Mouse (Mus musculus) embryonic stem cell, embryonic (primary cell): ENCODE data around the gene Gaa.

ENCODE experiments used
- CTCF ChIA-PET, 4 experiments: fragments of 300-600 bp in 2 of 4; fragments of 350-600 bp in 2 of 4; sonication (Branson Sonifier 250); formaldehyde crosslinking; loops; one replicate each; lab custom pipeline; 2022; ENCODE audit warnings: inconsistent platforms in 2 of 4; lab: Charles Lee
- POLR2A ChIA-PET, 4 experiments: fragments of 300-600 bp in 2 of 4; fragments of 350-600 bp in 2 of 4; sonication (Branson Sonifier 250); formaldehyde crosslinking; loops; one replicate each; lab custom pipeline; 2022; ENCODE audit warnings: antibody characterized with exemption in 4 of 4, inconsistent platforms in 1 of 4; lab: Charles Lee

The Gaa gene

GRCm38 (mm10) chr11:119272492-119272891 lies 4.8 kb downstream of the Gaa start:
- POLR2A ChIA-PET, result interaction anchor here in 2 of 4 experiments (0.9 to 2.4 kb wide), 11 partner anchors 12 to 219 kb away, joined by 3 to 14 read pairs (median 5); partner anchors contain the start of gene Endov (in 2 of the 2)

GRCm38 (mm10) chr11:119273186-119273930 lies 5.7 kb downstream of the Gaa start:
- ChIA-PET POLR2A (interaction anchor here in 3 of 4 experiments (0.5 to 2.4 kb wide), 14 partner anchors 11 to 219 kb away, joined by 3 to 14 read pairs (median 6); partner anchors contain the start of gene Endov (in 2 of the 3)), CTCF (interaction anchor here (0.5 to 1.9 kb wide), 50 partner anchors 8 to 966 kb away, joined by 3 to 9 read pairs (median 3); partner anchors contain the start of genes Eif4a3 (in 1 of the 4) and Endov (in 1 of the 4))

More at GRCm38 (mm10) chr11:119272492-119272891, 4.8 kb downstream of the Gaa start:
- CTCF ChIA-PET, result interaction anchor here (0.7 to 1.9 kb wide), 20 partner anchors 11 to 274 kb away, joined by 3 to 7 read pairs (median 4); partner anchors contain the start of gene Endov (in 1 of the 4)

DNA sequence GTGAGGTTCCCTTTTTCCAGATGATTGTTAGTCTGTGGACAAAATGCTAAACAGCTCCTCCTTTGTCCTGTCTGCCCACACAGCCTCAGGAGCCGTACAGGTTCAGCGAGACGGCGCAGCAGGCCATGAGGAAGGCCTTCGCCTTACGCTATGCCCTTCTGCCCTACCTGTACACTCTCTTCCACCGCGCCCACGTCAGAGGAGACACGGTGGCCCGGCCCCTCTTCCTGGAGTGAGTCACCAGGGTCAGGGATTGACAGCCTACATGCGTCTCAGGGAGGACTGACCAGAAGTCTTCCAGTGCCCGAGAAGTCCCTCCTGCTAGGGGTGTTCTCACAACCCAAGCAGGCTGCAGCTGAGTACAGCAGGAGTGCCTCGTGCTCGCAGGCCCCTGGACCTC lies 13.3 kb downstream of the Gaa start:
- POLR2A ChIA-PET, result interaction anchor here in 3 of 4 experiments (0.6 to 2.2 kb wide), 6 partner anchors 12 to 56 kb away, joined by 3 to 5 read pairs (median 3); no protein-coding TSS in a partner anchor
- CTCF ChIA-PET, result interaction anchor here in 2 of 4 experiments (0.6 to 1.2 kb wide), 2 partner anchors 8 to 14 kb away, joined by 3 to 18 read pairs; no protein-coding TSS in a partner anchor

DNA sequence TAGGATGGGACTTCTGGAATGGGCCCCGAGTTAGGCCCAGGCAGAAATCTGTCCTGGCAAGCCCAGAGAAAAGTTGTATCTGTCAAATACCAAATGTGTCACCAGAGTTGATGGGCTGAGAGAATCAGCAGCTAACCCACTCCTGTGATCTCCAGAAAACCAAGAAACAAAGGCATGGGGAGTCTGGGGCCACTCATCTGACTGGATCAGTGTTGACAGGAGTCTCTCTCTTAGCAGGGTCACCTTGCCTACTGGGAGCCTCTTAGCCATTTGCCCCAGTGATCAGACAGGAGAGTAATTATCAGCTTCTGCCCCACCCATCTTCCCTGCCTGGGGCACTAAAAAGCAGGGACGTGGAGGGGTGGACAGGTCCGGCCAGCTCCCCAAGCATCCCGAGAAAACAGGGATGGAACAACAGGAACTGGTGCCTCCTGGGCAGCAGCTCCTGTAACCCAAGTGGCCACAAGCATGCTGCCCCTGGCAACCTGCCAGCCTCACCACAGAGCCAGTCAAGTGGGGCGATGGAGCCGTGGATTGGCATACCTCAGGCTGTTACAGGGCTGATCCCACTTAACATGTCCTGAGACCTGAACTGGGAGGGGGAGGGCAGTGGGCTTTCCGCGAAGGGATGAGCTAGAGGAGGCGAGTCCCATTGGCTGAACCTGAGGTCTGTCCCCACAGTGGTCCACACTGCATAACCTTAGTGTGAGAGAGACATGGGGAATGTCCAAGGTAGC lies 18.3 kb downstream of the Gaa start:
- ChIA-PET CTCF (interaction anchor here (0.5 to 1.6 kb wide), 8 partner anchors 13 to 732 kb away, joined by 3 to 5 read pairs (median 4); partner anchors contain the start of gene Gaa (in 1 of the 4)), POLR2A (interaction anchor here (0.9 to 3.7 kb wide), 18 partner anchors 9 to 27 kb away, joined by 3 to 20 read pairs (median 6); partner anchors contain the start of gene Eif4a3 (in 1 of the 4))

DNA sequence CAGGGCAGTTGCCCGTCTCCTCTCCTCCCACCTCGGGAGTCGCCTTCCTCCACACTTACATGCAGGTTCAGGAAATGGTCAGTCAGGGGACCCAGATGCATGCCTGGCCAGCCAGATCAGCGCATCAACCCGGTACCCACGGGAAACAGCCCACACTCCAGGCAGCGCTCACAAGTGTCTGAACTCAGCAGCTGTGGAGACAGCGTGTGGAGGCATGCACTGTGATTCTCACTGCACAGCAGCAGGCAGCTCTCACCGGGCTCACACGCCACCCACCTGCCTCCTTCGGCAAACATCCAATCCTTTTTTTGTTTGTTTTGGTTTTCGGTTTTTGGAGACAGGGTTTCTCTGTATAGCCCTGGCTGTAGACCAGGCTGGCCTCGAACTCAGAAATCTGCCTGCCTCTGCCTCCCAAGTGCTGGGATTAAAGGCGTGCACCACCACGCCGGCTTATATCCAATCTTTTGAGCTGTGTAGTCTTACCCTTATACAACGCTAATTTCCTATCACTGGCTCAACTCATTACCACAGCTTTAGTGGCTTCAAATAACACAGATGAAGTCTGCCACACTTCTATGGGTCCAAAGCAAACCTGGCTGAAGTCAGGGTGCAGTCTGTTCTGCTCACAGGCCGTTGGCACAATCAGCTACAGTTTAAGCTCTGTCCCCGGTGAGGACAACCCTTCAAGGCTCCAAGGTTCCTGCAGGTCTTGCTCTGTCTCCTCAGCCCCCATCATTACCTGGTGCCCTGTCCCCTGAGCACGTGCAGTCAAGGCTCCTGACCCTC lies 19.7 kb downstream of the Gaa start:
- ChIA-PET CTCF (interaction anchor here in 2 of 4 experiments (1.0 to 1.1 kb wide), 2 partner anchors 14 kb away, joined by 3 read pairs; no protein-coding TSS in a partner anchor), POLR2A (interaction anchor here in 3 of 4 experiments (0.6 to 3.7 kb wide), 17 partner anchors 8 to 737 kb away, joined by 3 to 20 read pairs (median 4); partner anchors contain the start of gene Eif4a3 (in 1 of the 3))

DNA sequence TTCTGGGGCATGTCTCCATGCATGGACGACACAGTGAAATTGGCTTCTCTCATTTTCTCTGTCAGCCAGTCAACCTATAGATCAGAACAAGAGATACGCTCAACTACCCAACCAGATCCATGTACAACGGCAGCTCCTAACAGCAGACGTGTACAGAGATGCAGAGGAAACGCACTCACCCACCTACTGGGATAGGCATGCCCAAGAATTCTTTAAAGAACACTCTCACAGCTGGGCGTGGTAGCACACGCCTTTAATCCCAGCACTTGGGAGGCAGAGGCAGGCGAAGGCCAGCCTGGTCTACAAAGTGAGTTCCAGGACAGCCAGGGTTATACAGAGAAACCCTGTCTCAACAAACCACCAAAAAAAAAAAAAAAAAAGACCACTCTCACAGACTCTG lies 25.2 kb downstream of the Gaa start:
- POLR2A ChIA-PET, result interaction anchor here in 2 of 4 experiments (0.6 to 2.1 kb wide), 11 partner anchors 9 to 992 kb away, joined by 3 to 12 read pairs (median 3); no protein-coding TSS in a partner anchor
- CTCF ChIA-PET, result interaction anchor here in 3 of 4 experiments (0.6 to 0.7 kb wide), 3 partner anchors 10 to 1131 kb away, joined by 4 to 6 read pairs (median 4); no protein-coding TSS in a partner anchor

DNA sequence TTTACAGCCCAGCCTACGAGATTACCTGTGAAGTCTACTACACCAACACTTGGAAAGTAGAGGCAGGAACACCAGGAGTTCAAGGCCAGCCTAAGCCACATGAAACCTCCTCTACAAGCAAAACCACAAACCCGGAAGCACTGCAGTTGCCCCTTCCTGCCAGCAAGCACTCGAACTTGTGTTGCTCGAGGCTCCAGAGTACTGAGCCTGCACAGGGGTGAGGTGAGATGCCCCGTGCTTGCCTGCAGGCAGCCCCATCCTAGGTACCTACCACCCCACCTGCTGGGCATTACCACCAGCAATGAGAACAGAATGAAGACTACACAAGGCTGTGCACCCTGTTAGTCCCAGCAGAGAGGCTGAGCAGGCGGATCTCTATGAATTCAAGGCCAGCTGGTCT lies 30.3 kb downstream of the Gaa start:
- ChIA-PET CTCF (interaction anchor here in 1 of 4 experiments (0.6 kb wide), 2 partner anchors 195 to 248 kb away, joined by 3 to 4 read pairs; no protein-coding TSS in a partner anchor), POLR2A (interaction anchor here in 3 of 4 experiments (0.7 to 3.3 kb wide), 12 partner anchors 8 to 212 kb away, joined by 3 to 10 read pairs (median 4); partner anchors contain the start of genes Cbx4 (in 1 of the 3) and Gaa (in 1 of the 3))

DNA sequence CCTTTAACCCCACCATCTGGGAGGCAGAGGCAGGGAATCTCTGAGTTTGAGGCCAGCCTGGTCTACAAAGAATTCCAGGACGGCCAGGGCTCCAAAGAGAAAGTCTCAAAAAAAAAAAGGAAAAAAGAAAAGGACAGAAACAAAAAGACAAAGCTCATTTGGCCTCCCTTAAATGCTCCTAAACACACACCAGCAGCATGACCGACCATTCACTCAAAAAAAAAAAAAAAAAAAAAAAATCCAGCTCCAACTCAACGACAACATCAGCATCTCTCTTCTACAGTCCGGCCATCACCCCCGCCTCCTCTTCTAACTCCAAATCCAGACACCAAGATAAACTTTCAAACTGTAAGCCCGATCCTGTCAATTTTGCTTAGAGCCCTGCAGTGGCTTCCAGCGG lies 31.2 kb downstream of the Gaa start:
- CTCF ChIA-PET, result interaction anchor here (0.6 to 2.0 kb wide), 8 partner anchors 23 to 611 kb away, joined by 3 to 7 read pairs (median 4); no protein-coding TSS in a partner anchor
- POLR2A ChIA-PET, result interaction anchor here (0.6 to 3.3 kb wide), 46 partner anchors 9 to 1009 kb away, joined by 3 to 10 read pairs (median 3); partner anchors contain the start of genes Gaa (in 2 of the 4), Baiap2 (in 1 of the 4), Cbx4 (in 1 of the 4) and Usp36 (in 1 of the 4)

GRCm38 (mm10) chr11:119299391-119300245 lies 31.9 kb downstream of the Gaa start, which contains the start of gene Eif4a3:
Gene Eif4a3, minus strand, starts transcription at chr11:119300089.
- ChIA-PET POLR2A (interaction anchor here (0.6 to 3.3 kb wide), 49 partner anchors 9 to 1050 kb away, joined by 3 to 10 read pairs (median 3); partner anchors contain the start of genes Gaa (in 2 of the 4), Baiap2 (in 1 of the 4), Cbx4 (in 1 of the 4) and Chmp6 (in 1 of the 4)), CTCF (interaction anchor here (0.6 to 2.0 kb wide), 9 partner anchors 23 to 610 kb away, joined by 3 to 10 read pairs (median 4); no protein-coding TSS in a partner anchor)

- ChIA-PET CTCF (interaction anchor here in 3 of 4 experiments (0.6 to 2.0 kb wide), 4 partner anchors 24 to 33 kb away, joined by 3 to 4 read pairs (median 3); partner anchors contain the start of gene Gaa (in 1 of the 3)), POLR2A (interaction anchor here in 3 of 4 experiments (0.6 to 3.3 kb wide), 19 partner anchors 11 to 1049 kb away, joined by 3 to 10 read pairs (median 4); partner anchors contain the start of genes Chmp6 (in 1 of the 3), Endov (in 1 of the 3), Gaa (in 1 of the 3) and Rnf213 (in 1 of the 3))
These were observed 32.7 kb downstream of the Gaa start for GRCm38 (mm10) chr11:119300246-119300935.

- POLR2A ChIA-PET, result interaction anchor here in 3 of 4 experiments (0.6 to 3.3 kb wide), 11 partner anchors 10 to 92 kb away, joined by 3 to 9 read pairs (median 4); partner anchors contain the start of genes Gaa (in 1 of the 3) and Rnf213 (in 1 of the 3)
These were observed 33.3 kb downstream of the Gaa start for GRCm38 (mm10) chr11:119300986-119301385.

GRCm38 (mm10) chr11:119304904-119305712 lies 37.4 kb downstream of the Gaa start:
- ChIA-PET CTCF (interaction anchor here (0.5 to 2.6 kb wide), 18 partner anchors 10 to 186 kb away, joined by 3 to 9 read pairs (median 3); partner anchors contain the start of gene Endov (in 1 of the 4)), POLR2A (interaction anchor here in 3 of 4 experiments (0.5 to 4.5 kb wide), 10 partner anchors 9 to 122 kb away, joined by 3 to 26 read pairs (median 4); no protein-coding TSS in a partner anchor)

More at GRCm38 (mm10) chr11:119300986-119301385, 33.3 kb downstream of the Gaa start:
- CTCF ChIA-PET, result interaction anchor here in 1 of 4 experiments (0.6 kb wide), 1 partner anchor 95 kb away, joined by 11 read pairs; no protein-coding TSS in a partner anchor
